Mouse (Mus musculus): ENCODE results near the gene Morn3. TPM values are rescaled to one million over a fixed set of nuclear protein-coding genes. Genes with fewer than 3 reads are reported as not detected.

Morn3 gene
- polyA plus RNA-seq (2017; shearing (Covaris generic)): 2.4 TPM

DNA sequence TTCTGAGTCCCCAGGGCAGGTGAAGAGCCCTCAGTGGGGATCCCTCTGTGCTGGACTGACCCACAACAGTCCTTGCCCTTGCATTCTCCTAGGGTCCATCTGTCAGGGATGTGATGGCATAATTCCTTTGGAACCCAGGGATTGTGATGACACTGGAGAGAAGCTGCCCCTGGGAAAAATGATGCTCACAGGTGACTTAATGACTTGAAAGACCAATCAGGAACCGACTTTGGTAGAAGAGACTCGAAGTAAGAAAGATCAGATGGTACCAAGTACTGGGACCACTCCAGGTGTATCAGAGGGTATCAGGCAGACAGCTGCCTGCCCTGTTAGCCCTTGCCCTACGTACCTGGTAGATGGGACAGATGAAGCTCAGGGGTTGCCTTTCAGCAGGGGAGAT, at the start of gene Morn3:
TSS of gene Morn3 (minus strand) at position 101 of the 400 bp plus-strand sequence.

DNA sequence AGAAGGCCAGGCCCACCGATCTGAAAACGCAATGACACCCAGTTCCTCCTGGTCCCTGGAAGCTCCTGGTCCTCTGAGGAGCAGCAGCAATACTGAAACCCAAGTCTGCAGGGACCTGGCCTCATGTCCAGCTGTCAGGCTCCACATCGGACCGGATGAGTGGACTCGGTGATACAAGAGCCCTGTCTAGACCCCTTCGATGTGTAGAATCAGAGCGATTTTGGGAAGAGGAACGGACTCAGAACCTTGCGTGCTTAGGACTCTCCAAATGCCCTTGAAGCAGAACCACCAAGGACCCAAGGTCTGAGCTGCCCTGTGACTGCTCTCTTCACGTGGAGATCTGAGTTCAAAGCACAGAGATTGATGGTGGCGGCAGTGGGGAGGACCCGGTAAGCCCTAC, 21.3 kb upstream of the Morn3 start, which contains the start of gene Tmem120b:
TSS of gene Tmem120b (plus strand) at position 301 of the 400 bp plus-strand sequence.

DNA sequence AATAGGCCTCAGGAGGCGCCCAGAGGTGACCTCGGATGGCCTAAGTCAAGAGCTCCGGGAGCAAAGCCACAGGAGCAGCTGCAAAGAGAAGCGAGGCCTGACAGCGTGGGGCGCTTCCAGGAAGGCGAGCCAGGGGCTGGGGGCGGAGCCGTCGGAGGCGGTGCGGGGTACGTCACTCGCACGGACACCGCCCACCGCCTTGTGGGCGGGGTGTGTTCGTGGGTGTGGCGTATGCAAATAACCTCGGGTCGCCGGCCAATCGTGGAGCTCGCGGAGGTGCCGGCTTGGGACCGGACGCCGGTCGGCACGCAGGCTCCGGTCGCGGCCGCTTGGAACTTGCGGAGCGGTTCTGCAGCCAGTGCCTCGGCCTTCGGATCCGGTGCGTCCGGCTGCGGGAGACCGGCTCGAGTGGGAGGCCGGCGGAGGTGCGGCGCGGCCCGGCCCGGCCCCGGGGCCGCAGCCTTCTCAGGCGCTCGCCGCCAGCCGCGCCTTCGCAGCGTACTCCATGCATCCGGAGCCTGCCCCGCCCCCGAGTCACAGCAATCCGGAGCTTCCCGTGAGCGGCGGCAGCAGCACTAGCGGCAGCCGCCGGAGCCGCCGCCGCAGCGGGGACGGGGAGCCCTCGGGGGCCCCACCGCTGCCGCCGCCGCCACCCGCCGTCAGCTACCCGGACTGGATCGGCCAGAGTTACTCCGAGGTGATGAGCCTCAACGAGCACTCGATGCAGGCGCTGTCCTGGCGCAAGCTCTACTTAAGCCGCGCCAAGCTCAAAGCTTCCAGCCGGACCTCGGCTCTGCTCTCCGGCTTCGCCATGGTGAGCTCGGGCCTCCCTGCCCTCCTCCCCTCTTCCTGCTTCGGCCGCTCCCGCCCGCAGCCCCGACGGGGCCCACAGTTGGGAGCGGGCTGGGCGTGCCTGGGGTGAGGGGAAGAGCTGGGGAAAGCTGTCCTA, 31.8 kb downstream of the Morn3 start, which contains the start of gene Orai1:
TSS of gene Orai1 (plus strand) at position 322 of the 949 bp plus-strand sequence.

GRCm38 (mm10) chr5:122989551-122990330, 57.1 kb downstream of the Morn3 start, which contains the start of gene Kdm2b:
Gene Kdm2b, minus strand, starts transcription at chr5:122989823.

Other genes with a start within 250 kb of the Morn3 start
- gene Anapc5, start 225.7 kb downstream of the Morn3 start, polyA plus RNA-seq (2017; shearing (Covaris generic)): 231 TPM
- 24.4 TPM for gene Rnf34, start 197.0 kb downstream of the Morn3 start, polyA plus RNA-seq (2017; shearing (Covaris generic))
- gene Kdm2b, start 57.2 kb downstream of the Morn3 start, polyA plus RNA-seq (2017; shearing (Covaris generic)): 118 TPM
- 543 TPM for gene Orai1, start 31.9 kb downstream of the Morn3 start, polyA plus RNA-seq (2017; shearing (Covaris generic))
- gene Tmem120b, start 21.4 kb upstream of the Morn3 start, polyA plus RNA-seq (2017; shearing (Covaris generic)): 0.68 TPM
- gene Rhof, start 85.7 kb upstream of the Morn3 start, polyA plus RNA-seq (2017; shearing (Covaris generic)): 111 TPM
- gene Setd1b, start 95.2 kb upstream of the Morn3 start, polyA plus RNA-seq (2017; shearing (Covaris generic)): 7.0 TPM
- gene Psmd9, start 122.4 kb upstream of the Morn3 start, polyA plus RNA-seq (2017; shearing (Covaris generic)): 37.3 TPM
- not detected for gene Hpd, start 135.7 kb upstream of the Morn3 start, polyA plus RNA-seq (2017; shearing (Covaris generic))
- gene Wdr66, start 205.1 kb upstream of the Morn3 start, polyA plus RNA-seq (2017; shearing (Covaris generic)): 0.44 TPM

Data from effector memory CD4-positive, alpha-beta T cell, adult 7 months (primary cell).